Mouse (Mus musculus): Measurements from ENCODE around the gene Arhgap44. TPM values are rescaled to one million over a fixed set of nuclear protein-coding genes. Genes with fewer than 3 reads are reported as not detected.
A peak's percentile ranks its signal among the peaks of the same experiment; 100 is the strongest.

The Arhgap44 gene
- polyA plus RNA-seq, 1 experiment from 2014 or later = 16.4 TPM

DNA sequence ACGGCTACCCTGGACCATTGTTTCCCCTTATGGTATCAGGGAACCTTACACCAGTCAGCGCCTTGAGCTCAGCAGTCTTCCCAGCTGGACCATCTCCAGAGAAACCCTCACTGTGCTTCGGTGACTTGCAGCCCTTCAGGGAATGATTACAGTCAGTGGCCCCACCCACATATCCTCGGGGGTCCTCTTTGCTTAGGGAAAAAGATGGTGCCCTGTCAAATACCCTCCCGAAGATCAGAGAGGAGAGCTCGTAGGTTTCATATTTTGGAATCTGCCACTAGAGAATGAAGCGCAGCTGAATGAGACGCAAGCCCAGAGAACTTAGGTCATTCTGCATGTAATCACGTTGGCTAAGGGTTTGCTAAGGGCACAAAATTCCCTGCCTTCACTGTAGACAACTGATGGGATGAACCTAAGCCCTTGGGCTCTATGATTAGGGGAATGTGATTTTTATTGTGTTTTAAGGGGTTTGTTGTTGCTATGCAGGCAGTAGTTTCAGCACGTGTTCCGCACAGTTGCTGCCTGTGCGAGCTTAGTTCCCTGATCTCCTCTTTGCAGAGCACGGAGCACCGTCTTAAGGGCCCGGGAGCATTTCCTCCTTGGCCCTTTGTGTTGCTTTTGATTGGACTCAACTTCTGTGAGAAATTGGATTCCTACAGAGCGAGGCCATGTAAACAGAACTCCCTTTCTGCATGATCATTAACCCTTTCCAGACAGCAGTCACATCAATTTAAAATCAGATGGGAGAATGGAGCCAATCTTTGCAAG, 205.6 kb downstream of the Arhgap44 start:
- H3K4me3 ChIP-seq (ENCODE audit: low read length) = peak overlapping the region; percentile 27
- H3K27ac ChIP-seq (ENCODE audit: low read length) = no peak overlapping the region
- peak overlapping the region; percentile 34; the same call in 1 of the 2 replicates for H3K9ac ChIP-seq (ENCODE audit: low read length)
- peak; percentile 43; the same call in 1 of the 2 replicates for ATAC-seq (ENCODE audit: low read depth)
- H3K27me3 ChIP-seq (ENCODE audit: control insufficient read depth, insufficient read depth, low read depth, low read length) = peaks cover 2% of the 10 kb centered on the region
- H3K4me2 ChIP-seq (ENCODE audit: low read depth, low read length) = peak overlapping the region; percentile 57
- H3K36me3 ChIP-seq (ENCODE audit: control insufficient read depth, insufficient read depth, low read length) = no peaks in the 10 kb centered on the region
- H3K9me3 ChIP-seq (ENCODE audit: control insufficient read depth, low read length) = no peaks in the 10 kb centered on the region
- 5% methylated on average over 16 of the region's 16 CpGs for WGBS
- H3K4me1 ChIP-seq (replicated peaks; ENCODE audit: control insufficient read depth, insufficient read depth, low read length) = peaks cover 9% of the 10 kb centered on the region

Small RNA genes lying within 50 kb of the gene (microRNA-seq; reads per million reads assigned to microRNA genes)
- gene Gm25991 = not detected

Other genes with a start within 250 kb of the Arhgap44 start
- gene Elac2, start 183.9 kb downstream of the Arhgap44 start, polyA plus RNA-seq (2015; fragmentation: Nextera tagmentation; extraction: Ambion mirVana) = 21.1 and 21.9 TPM in 2 replicates
- gene 1700086D15Rik, start 3.1 kb downstream of the Arhgap44 start, polyA plus RNA-seq (2015; fragmentation: Nextera tagmentation; extraction: Ambion mirVana) = 0.14 and 0.19 TPM in 2 replicates
- gene Myocd, start 107.0 kb upstream of the Arhgap44 start, polyA plus RNA-seq (2015; fragmentation: Nextera tagmentation; extraction: Ambion mirVana) = 12.9 TPM in 2 replicates

All from lung, embryonic 16.5 days (tissue).